Mouse (Mus musculus): ENCODE measurements around the gene 0610012G03Rik.

- TF ChIP-seq CTCF (IDR thresholded peaks at IDR 0.05), result no peak
- TF ChIP-seq EP300 (IDR thresholded peaks at IDR 0.05), result no peak
These were observed 30.5 kb downstream of the 0610012G03Rik start for GRCm38 (mm10) chr16:31917776-31918175.

Measured in lung, postnatal 0 days (tissue).